Mouse (Mus musculus) embryo, embryonic 10.5 days (tissue): ENCODE measurements around the gene Iqck.

Experiments used
- DNase-seq: peaks from one replicate; pipeline ENCODE4 v3.0.0-alpha.2; 2015; ENCODE audit warnings: low spot score

The Iqck gene

GRCm38 (mm10) chr7:118914561-118915165, 59.1 kb downstream of the Iqck start:
- no peak for DNase-seq

GRCm38 (mm10) chr7:118919261-118920006, 63.9 kb downstream of the Iqck start:
- DNase-seq: peak; percentile 71

- no peak for DNase-seq
Measured at GRCm38 (mm10) chr7:118922441-118923202, 67.1 kb downstream of the Iqck start.

- DNase-seq: no peak
Measured at GRCm38 (mm10) chr7:118925547-118925946, 70.0 kb downstream of the Iqck start.

- DNase-seq: no peak
Measured at GRCm38 (mm10) chr7:118926516-118927260, 71.1 kb downstream of the Iqck start.

DNA sequence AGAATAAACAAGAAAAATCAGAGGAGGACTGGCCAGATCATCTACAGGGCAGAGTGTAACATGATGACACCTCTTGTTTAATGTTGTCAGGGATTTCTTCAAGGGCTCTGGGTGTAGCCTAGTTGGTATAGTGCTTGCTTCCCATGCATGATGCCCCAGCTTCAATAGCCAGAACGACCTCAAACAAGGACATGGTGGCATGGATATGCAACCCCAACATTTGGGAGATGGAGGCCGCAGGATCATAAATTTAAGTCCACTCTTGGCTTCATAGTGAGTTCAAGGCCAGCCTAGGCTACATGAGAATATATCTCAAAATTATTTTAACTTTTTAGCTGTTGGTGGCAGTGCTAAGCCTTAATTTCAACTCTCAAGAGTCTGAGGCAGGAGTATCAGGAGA, 71.7 kb downstream of the Iqck start:
- DNase-seq: no peak

- no peak for DNase-seq
Measured at GRCm38 (mm10) chr7:118928316-118928715, 72.8 kb downstream of the Iqck start.

DNA sequence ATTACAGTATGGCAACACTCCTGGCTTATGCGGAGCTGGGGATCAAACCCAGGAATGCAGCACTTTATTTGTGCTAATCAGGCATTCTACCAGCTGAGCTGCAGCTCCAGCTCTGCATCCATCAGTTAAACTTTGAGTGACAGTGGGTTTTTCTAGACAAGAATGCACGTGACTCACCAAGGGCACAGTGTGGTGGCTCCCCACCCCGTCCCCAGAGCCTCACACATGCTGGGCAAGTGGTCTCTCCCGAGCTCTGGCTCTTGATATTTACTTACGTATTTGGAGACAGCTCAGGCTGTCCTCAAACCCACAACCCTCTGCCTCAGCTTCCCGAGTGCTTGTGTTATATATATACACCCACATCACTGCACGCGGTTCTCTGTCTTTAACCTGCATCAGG, 73.4 kb downstream of the Iqck start:
- no peak for DNase-seq

DNA sequence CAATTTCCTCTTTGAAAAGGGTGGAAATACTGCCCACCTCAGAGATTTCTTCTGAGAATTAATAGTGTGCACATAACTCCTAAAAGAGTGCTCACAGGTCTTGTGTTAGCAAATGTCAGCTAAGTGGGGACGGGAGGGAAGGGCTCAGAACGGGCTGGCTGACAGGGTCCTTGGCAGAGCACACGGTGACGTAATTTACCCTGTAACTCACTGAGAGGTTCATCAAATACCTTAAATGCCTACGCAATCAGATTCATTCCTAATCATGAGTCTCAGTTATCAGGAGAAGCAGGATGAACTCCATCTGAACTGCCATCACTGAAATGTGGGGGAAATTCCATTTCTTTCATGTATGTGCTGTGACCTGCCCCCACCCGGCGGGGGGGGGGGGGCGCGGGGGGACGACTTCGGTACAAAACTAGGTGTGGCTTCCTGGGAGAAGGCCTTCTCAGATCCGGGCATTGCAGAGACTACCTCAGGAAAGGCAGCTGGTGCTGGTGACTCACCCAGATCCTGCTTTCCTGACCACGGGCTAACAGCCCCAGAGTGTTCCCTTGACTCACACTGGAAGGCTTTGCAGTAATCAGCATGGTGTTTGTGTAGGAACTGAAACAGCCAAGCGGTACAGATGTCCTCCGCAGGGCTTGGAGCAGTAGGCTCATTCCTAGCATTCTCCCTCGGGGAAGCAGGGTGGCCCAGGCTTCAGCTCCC, 74.2 kb downstream of the Iqck start:
- peak; percentile 15 for DNase-seq

GRCm38 (mm10) chr7:118931502-118932395, 76.2 kb downstream of the Iqck start:
- no peak for DNase-seq

DNA sequence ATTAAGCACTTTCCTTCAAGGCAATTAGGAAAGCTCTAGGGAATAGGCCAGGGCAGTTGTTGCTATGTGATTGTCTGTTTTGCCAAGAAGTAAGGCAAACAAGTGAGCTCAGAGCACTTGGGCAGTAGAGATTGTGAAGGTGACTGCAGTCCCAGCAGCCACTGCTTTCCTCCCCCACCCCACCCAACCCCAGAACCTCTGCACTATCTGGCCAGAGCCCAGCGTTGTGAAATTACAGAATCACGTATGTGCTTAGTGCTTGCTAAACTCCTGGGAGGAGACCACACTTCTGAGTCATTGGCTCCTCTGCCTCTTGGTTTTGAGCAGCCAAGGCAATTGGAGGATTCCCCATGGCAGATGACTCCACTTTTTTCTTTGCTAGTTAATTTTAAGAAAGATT, 79.8 kb downstream of the Iqck start:
- DNase-seq: no peak

GRCm38 (mm10) chr7:118936844-118937243, 81.3 kb downstream of the Iqck start:
- no peak for DNase-seq

GRCm38 (mm10) chr7:118937469-118938387, 82.2 kb downstream of the Iqck start:
- DNase-seq: no peak

DNA sequence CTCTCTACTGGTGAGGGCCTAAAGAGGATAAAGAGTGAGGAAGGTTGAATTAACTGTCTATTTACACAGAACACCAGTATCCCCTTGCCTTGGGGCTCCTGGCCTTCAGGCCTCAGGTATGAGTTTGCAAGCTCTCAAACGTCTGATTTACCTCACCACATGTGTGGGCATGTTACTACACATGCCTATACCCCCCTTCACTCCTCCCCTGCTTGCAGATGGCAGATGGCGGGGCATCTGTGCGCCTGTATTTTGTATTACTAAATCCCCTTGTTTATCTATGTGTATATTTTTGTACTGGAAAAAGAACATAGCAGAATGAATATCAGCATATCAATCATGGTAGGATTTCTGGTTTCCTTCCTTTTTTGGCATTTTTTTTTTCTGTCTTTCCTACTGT, 86.7 kb downstream of the Iqck start:
- no peak for DNase-seq

DNA sequence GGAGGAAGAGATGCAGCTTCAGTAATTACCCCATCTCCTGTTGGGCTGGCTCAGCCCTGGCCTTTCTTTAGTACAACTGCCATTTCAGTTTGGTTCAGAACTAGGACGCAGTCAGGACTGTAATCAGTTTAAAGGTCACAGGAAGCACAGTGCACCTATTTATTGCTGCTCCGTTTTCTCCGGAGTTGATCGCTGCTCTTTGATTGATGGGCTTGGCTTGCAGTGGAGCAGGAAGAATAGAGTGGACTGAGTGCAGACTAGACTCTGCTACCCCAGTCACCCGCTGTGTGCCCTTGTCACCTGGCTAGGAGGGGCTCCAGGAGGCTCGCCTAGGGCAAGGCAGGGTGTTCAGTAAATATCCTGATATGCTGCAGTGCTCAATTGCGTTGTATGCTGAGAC, 87.6 kb downstream of the Iqck start:
- DNase-seq: no peak

- peak; percentile 18 for DNase-seq
Measured at GRCm38 (mm10) chr7:118944884-118945283, 89.3 kb downstream of the Iqck start.

DNA sequence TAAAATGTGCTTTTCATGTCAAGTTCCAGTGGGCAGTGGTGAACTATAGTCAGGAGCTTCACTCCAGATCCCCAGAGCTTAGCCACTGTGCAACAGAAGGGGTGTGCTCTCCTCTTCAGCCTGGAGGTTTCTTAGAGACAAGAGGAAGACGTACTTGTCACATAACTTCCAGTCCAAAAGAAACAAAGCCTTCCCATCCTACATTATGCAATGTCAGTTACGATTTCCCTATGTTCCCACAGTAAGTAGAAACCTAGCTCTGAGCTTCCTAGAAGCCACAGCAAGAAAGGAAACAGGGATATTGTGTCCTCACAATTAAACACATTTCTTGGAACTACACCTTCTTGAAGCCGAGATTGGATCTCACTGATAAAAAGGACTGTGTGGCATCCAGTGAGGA, 91.7 kb downstream of the Iqck start:
- no peak for DNase-seq

DNA sequence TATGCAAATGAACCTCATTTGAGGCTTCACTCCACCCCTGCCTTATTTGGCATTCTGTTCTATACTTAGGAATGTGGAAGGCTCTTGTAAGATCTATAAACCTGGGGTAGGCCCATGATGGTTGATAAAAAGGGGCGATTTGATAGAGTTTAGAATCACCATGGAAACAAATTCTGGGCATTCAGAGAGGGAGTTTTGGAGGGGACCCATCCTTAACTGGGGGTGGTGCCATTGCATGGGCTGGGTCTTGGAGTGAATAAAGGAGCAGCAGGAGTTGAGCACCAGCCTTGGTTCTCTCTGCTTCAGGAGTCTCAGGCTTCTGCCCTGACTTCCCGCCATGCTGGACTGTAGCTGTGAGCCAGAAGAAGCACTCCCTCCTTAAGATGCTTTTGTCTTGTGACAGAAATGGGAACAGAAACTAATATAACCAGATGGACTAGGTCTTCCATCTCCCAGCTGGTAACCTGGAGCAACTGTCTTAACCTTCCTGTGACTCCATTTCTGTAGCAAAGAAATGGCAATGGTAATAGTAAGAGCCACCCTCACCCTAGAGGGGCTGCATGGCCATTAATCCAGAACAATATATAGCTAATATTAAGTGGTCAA, 93.2 kb downstream of the Iqck start:
- DNase-seq: no peak

GRCm38 (mm10) chr7:118949749-118950148, 94.2 kb downstream of the Iqck start:
- DNase-seq: no peak
